Mouse (Mus musculus): ENCODE data around the gene Sbk1.

The Sbk1 gene

DNA sequence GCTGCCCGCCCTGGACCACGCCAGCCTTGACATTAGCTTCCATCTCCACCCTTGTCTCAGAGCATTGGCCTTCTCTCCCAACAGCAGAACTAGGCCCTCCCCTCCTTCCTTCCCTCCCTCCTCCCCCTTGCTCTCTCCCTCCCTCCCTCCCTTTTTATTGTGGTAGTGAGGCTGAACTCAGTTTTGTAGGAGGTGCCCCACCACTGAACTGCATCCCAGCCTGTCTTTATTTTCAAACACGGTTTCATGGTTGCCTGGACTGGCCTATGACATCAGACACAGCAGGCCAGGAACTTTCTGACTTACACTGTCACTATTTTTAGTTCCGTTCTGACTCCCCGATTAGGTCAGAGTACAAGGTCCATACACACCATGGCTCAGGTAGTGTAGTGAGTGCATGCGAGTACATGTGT is 67.8 kb downstream of the Sbk1 start:
- DNase-seq: no peak

DNA sequence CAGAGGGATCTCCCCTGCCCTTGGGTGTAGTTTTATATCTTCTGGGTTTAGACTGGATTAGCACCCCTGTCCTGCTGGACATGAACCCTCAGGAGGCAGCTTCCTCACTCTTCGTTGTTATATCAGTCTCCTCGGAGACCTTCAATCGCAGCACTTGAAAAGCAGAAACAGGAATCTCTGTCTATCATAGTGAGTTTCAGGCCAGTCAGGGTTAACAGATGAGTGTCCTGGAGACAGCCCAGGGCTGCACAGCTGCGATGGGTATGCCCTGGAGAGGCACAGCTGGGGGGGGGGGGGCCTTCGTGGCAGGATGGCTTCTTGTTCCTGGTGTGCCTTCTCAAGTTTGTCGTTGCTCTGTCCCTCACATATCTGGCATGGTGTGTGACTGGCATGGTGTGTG is 68.5 kb downstream of the Sbk1 start:
- no peak for DNase-seq

Measured in lung, postnatal 36 days (tissue).